21 mouse cellular contexts compared by ENCODE assay signal in the genomic region with DNA sequence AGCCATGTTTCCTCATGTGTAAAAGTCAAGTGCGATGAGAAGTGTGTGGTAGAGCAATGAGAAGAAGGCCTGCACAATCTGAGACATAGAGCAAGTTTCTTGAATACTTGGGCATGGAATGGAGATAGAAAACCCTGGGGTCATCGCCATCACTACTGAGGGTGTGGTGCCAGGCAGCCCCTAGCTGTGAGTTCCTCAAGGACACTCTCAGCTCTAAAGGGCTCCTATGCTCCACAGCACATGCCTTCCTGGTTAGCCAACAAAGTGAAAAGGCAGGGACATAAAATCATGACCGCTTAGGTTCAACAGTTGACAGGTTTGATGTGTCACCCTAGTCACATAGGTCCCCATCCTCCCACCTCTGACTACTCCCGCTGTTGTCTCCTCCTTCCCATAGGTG.
DNase-seq lines count a peak whose midpoint lies in the region; ATAC-seq and TF ChIP-seq lines count a peak whose summit lies in the region.
"Had no signal": no experiment of that assay in that cellular context is flagged by ENCODE, and none has a peak within 500 bp of the region (broad histone marks: within the 10 kb centered on the region; RNA-seq: fewer than 3 reads in every experiment).

No protein-coding gene starts in this region.

- no peak overlapping the region for H3K4me3 ChIP-seq in kidney, embryonic 15.5 days (replicated peaks)
- no peak overlapping the region for H3K4me3 ChIP-seq in kidney, embryonic 16.5 days (ENCODE audit: low read length)
- H3K4me3 ChIP-seq in lung, postnatal 0 days (ENCODE audit: low read depth, low read length), result no peak overlapping the region

- peak; percentile 60; the same call in 1 of the 2 replicates for ATAC-seq in kidney, embryonic 15.5 days (replicated peaks; ENCODE audit: low FRiP score)
- peak; percentile 51; the same call in 1 of the 2 replicates for ATAC-seq in kidney, embryonic 16.5 days (ENCODE audit: low FRiP score, low TSS enrichment)
- peak; percentile 25; the same call in 1 of the 2 replicates for ATAC-seq in lung, postnatal 0 days
- ATAC-seq: activated CD4-positive, CD25-positive, alpha-beta regulatory T cell, adult 4 months; CD4-positive, CD25-positive, alpha-beta regulatory T cell, adult 4 months; Patski had no signal

- H3K36me3 ChIP-seq in kidney, embryonic 15.5 days, result no peaks in the 10 kb centered on the region
- H3K36me3 ChIP-seq in kidney, embryonic 16.5 days (ENCODE audit: insufficient read depth, low read length), result no peaks in the 10 kb centered on the region
- no peaks in the 10 kb centered on the region for H3K36me3 ChIP-seq in lung, postnatal 0 days (ENCODE audit: insufficient read depth, low read length)
- H3K36me3 ChIP-seq: G1E had no signal

- H3K4me1 ChIP-seq in kidney, embryonic 15.5 days, result no peaks in the 10 kb centered on the region
- no peaks in the 10 kb centered on the region for H3K4me1 ChIP-seq in kidney, embryonic 16.5 days (ENCODE audit: insufficient read depth, low read length)
- H3K4me1 ChIP-seq in lung, postnatal 0 days (ENCODE audit: insufficient read depth, low read depth, low read length), result no peaks in the 10 kb centered on the region

- H3K27ac ChIP-seq in kidney, embryonic 15.5 days, result no peak overlapping the region
- no peak overlapping the region for H3K27ac ChIP-seq in kidney, embryonic 16.5 days (ENCODE audit: low read length)
- no peak overlapping the region for H3K27ac ChIP-seq in lung, postnatal 0 days (ENCODE audit: low read length)

- H3K9ac ChIP-seq in kidney, embryonic 15.5 days, result no peak overlapping the region
- no peak overlapping the region for H3K9ac ChIP-seq in kidney, embryonic 16.5 days (replicated peaks; ENCODE audit: low read length)
- no peak overlapping the region for H3K9ac ChIP-seq in lung, postnatal 0 days (replicated peaks; ENCODE audit: low read depth)

- H3K4me2 ChIP-seq in kidney, embryonic 15.5 days, result no peak overlapping the region
- H3K4me2 ChIP-seq in kidney, embryonic 16.5 days (replicated peaks; ENCODE audit: low read depth, low read length), result no peak overlapping the region
- H3K4me2 ChIP-seq in lung, postnatal 0 days (replicated peaks; ENCODE audit: low read depth, low read length), result no peak overlapping the region

- no peak for TF ChIP-seq CTCF in lung, postnatal 0 days (IDR thresholded peaks at IDR 0.05)

- TF ChIP-seq EP300 in lung, postnatal 0 days (IDR thresholded peaks at IDR 0.05), result no peak

- 65% methylated on average over 4 of the region's 4 CpGs for WGBS in kidney, embryonic 15.5 days
- 54% methylated on average over 4 of the region's 4 CpGs for WGBS in kidney, embryonic 16.5 days
- 71% methylated on average over 4 of the region's 4 CpGs for WGBS in lung, postnatal 0 days

- H3K9me3 ChIP-seq in kidney, embryonic 15.5 days (replicated peaks), result no peaks in the 10 kb centered on the region
- no peaks in the 10 kb centered on the region for H3K9me3 ChIP-seq in kidney, embryonic 16.5 days (ENCODE audit: low read length)
- no peaks in the 10 kb centered on the region for H3K9me3 ChIP-seq in lung, postnatal 0 days (ENCODE audit: low read length)
- H3K9me3 ChIP-seq: G1E had no signal

- no peak for DNase-seq in kidney, adult 11 months
- DNase-seq in kidney, postnatal 4 days, result no peak
- DNase-seq in lung, postnatal 0 days (ENCODE audit: low spot score), result no peak
- no peak for DNase-seq in lung, postnatal 25 days (ENCODE audit: low spot score)
- DNase-seq: adrenal gland, adult 2 months; adrenal gland, adult 8-10 months; adrenal gland, postnatal 10 days; adrenal gland, postnatal 14 days; adrenal gland, postnatal 25 days; adrenal gland, postnatal 36 days; B cell, adult 2 months; cerebellum, adult 11 months; cerebellum, adult 11-12 months; cerebellum, adult 18-20 months had no signal

- H3K27me3 ChIP-seq in kidney, embryonic 15.5 days, result no peaks in the 10 kb centered on the region
- H3K27me3 ChIP-seq in kidney, embryonic 16.5 days (ENCODE audit: insufficient read depth, low read length), result no peaks in the 10 kb centered on the region
- H3K27me3 ChIP-seq in lung, postnatal 0 days (replicated peaks; ENCODE audit: insufficient read depth, low read length), result no peaks in the 10 kb centered on the region
- H3K27me3 ChIP-seq: CH12.LX had no signal
